Mouse (Mus musculus) left cerebral cortex, postnatal 14 days (tissue): Measurements from ENCODE around the gene Elmo1. TPM values are rescaled to one million over a fixed set of nuclear protein-coding genes. Genes with fewer than 3 reads are reported as not detected.

Experiments
- DNase-seq, 2 experiments: peaks; one replicate each; pipeline ENCODE4 v3.0.0; 2021 to 2022; ENCODE audit warnings: low spot score in 2 of 2, mixed read lengths in 1 of 2
- intact Hi-C: fragments of 180-260 bp; cut with DNase I; formaldehyde crosslinking; loops from one replicate; pipeline ENCODE4 v1.15.1; 2025
- total RNA-seq, 2 experiments: library from RNA; stranded (reverse); gene quantifications; 2 replicates each; pipeline ENCODE4 v1.2.3; 2021

Elmo1 gene
- total RNA-seq, 2 experiments from 2014 or later, result 48.1 to 52.2 TPM

DNA sequence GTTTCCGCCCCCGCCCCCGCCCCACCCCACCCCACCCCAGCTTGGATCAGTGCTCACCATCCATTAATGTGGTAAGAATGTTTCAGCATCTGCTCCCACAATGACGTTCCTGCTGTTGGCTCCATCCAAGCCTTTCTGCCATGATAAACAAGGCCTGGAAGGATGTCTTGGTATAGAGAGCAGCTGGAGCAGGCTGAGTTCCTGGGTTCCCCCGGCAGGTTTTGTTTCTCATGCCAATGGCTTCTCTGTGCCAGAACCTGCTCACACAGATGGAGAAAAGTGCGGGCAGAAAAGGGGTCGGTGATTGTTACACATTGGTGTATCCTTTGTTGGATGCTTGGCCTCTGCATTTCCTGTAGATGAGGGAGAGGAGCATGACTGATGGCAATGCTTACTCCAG is 240.6 kb downstream of the Elmo1 start:
- intact Hi-C loops, result no loop called here
- DNase-seq, result no peak

DNA sequence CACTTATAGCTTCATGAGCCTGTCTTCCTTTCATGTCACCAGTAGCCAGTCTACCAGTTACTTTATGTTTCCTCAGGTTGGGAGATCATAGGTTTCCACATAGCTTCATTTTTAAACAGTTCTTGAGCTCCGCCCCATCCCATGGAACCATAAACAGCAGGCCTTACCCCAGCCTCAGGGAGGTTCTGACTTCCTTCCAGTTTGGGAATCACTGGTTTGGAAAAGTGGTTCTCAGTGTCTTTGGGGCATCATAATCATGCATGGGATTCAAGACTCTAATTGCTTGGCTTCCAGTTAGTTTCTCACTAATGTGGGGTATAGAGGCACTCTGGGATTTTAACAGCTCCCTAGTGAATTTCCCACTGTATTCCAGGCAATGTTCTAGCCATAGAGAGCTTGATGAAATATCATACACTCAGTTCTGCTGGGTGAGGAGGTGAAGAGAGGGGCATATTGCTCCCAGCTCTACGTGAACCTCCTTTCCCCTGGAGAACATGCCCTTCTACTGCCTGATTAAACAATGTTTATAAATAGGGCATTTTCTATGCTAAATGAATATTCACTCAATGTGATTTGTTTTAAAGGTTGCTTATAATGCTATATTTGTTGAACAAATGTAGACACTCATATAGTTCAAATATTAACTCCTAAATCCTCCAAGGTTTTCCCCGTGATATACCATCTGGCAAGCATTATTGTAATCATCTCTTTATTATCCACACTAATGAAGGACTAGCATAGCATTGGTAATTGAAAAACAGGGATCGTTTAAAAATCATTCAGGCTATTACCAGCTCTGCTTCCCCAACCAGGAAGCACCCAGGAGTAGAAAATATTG is 244.9 kb downstream of the Elmo1 start:
- intact Hi-C loops, result no loop called here
- DNase-seq, result no peak

DNA sequence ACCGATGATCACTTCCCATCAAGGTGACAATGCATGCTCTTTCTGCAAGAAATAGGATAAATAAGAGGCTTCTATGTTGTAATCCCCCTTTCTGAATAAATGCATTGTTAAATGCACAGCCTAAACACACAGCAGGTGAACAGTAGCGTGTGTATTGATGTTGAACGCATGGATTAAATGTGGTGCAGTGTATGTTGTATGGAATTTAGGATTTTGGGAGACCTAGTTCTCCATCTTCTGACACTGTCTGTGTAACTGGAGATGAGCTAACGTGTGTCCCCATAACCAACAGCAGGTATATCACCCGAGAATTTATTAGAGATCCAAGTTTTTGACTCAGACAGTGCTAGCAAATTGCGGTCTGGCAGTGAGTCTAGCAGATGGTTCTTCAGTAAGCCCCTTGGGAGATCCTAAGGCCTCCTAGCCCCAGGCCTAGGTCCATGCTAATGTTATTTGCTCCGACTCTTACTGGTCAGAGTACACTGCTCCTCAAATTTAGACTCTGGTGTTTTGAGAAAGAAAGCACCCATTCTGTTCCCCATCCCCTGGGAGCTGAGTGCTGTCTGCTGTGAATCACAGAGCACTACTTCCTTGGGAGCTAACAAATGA is 245.6 kb downstream of the Elmo1 start:
- intact Hi-C loops, result no loop called here
- no peak for DNase-seq

DNA sequence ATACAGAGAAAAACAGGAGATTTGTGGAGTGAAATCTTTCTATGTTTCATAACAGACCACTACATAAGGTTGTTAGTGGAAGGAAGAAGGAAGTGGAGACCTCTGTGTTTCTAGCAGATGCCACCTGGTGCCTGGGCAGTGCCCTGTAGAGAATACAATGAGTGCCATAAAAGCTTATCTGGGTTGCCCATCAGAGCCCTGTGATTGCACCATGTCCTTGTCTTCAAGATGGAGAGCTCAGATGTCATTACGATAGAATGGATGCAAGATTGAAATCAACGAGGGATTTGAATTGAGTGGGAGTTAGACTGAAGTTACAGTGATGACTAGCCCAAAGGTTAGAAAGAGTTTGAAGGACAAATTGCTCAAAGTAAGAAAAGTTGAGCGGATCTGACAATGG is 252.5 kb downstream of the Elmo1 start:
- intact Hi-C loops, result no loop called here
- DNase-seq, result no peak

DNA sequence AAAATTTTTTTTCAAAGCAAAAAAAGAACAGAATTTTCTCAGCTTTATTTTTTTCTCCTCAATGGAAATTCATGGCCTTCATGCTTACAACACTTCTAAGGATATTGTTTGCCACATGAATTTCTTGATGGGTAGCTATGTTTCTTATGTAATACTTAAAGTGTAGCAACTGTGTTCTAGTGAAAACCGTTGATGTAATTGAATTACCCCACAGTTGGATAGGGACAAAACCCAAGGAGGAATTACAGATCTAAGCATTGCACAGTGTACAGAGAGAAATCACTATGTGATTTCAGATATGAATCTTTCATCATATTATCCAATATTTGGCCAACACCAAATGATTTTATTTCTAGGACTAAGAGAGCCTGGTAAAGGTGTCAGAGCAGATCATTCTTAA is 259.4 kb downstream of the Elmo1 start:
- DNase-seq, result no peak
- intact Hi-C loops, result no loop called here

DNA sequence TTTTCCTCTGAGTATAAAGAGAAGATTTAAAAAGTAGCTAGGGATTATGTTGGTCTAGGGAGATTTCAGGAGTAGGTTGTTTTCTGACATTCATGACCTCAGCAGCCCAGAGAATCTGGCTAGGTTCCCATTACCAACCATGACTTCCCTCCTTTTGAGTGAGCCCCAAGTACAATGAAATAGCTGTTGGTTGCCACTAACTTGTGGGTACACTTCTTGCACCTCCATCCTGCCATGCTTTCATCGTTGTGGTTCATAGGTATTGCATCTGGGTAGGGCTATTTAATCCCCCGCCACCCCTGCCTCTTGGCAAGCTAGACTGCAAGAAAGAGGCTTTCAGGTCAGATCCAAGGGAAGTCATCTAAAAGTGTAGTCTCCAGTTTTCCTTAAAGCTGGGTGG is 262.2 kb downstream of the Elmo1 start:
- no peak for DNase-seq
- intact Hi-C loops, result no loop called here

DNA sequence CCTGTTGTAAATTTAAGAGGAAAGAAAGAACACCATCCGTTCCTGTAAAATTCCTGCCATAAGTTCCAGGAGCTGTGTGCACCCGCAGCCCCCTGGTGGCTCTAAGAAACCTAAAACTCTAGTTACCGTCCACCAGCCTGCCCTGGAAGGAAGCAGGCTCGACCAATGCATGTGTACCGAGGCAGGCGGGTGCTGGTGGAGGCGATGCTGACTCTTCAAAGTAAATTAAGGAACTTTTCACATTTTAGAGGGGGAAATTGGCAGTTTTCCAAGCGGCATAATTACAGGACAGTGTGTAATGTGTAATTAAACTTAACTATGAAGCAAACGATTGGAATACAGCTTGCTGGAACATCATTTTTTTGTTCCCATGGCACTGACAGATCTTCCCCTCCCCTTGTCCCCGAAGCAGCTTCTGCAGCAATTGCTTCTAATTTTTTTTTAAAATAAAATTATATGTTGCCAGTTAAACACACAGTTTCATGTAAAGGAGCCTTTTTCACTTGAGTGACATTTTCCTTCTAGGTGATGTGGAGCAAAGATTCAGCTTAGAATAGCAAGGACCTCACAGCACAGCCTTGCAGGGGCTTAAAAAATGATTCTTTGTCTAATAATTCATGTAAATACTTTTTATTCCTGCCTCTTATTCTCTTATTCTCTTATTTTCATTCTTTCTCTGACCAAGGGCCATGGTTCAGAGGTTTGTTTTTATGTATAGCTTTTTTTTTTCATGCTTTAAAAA is 263.6 kb downstream of the Elmo1 start:
- intact Hi-C loops, result no loop called here
- peak; percentile 69 to 72 for DNase-seq

DNA sequence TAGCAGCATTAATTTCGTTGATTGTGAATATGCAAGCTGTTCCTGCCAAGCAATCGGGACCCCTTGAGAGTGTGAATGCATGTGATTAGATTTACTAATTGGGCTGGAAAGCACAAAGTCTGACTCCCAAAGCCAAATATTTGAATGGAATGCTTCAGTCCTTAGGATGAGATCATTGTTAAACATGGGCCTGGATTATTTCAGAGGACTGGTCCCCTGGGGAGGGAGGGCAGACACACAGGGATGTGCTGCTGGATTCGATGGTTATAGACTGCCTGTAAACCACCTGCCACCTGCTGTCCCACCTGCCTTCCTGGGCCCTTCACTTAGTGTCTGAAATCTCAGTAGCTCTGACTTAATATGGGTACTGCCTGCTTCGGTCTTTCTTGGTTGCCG is 264.2 kb downstream of the Elmo1 start:
- intact Hi-C loops, result no loop called here
- peak in 1 of 2 experiments; percentile 18 for DNase-seq

DNA sequence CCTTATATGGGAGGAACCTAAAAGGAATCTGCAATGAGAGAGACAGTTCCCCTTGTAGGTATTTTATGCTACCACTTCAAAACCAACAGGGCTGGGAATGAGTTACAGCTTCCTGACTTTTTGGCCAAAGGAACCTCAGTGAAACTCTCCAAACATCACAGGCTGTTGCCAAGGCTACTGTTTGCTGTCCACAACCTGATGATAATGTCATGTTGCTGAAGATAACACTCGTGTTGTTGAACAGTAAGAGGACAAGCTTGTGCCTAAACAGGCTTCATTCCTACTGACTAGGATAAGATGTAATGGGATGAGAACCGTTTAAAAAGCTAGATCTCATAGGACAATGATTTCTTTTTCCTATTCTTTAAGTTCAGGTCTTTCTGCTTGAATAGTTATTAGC is 272.1 kb downstream of the Elmo1 start:
- intact Hi-C loops, result no loop called here

DNA sequence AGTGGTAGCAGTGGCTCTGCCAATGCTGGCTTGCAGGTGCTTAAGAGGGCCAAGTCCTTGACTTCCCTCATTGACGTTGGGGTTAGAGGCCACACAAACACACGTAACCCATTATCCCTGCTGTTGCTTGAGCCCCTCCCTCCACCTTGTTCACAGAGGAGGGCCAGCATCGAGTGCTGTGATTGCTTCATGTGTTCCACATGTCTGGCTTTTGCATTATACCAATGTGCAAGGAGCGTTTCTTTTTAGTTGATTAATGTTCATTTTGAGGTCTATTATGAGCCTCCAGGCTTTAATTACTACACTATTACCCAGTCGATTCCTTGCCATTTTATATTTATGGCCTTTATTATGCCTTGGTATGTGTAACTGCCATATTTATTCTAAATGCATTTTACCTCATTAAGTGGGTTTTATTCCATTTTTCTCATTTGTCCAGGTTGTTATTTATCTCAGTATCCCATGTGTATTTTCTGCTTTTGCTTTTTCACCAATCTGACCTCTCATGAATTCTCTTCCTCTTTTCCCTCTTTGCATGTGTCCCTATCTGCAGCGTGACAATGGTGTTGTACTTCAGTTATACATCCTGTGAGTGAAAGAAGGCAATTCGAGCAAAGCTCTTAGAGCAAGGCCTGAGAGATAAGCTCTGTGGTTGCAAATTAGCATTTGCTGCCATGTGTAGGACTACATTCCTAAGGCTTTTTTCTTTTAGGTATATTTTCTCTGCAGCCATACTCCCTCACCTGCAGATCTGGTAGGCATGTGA is 275.6 kb downstream of the Elmo1 start:
- DNase-seq, result no peak

More for the DNA sequence above, 272.1 kb downstream of the Elmo1 start:
- DNase-seq, result no peak

DNA sequence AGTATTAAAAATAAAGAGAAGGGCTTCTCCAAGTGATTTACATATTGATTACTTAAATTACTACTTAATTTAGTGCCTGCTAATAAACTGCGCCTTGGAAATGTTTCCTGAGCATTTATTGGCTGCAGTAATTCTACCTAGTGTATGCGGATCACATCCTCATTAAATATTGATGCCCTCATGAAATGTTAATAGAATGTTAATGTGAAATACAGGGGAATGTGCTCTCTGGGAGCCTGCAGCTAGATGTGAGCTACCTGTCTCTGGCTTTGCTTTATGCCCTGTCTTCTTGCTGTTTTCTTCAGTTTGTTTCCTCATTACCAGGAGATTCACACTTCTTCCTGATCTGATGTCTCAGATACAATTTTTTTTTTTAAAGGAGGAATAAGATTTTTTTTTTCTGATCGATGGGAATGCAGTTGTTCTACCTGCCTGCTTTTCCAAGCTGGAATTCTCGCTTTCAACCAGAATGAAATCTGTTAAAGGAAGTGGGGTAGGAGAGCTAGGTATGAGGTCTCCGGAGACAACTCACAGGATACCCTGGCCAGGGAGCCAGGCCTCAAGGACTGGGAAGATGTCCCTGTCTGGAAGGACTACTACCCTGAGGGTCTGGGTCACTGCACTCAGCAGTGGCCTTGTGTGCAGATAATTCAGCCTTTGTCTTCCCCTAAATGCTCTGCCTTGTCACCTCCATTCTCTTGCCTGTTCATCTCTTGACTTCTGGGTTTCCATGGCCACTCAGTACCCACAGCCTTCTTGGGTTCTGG is 279.8 kb downstream of the Elmo1 start:
- intact Hi-C loops, result no loop called here
- no peak for DNase-seq

More for the DNA sequence above, 275.6 kb downstream of the Elmo1 start:
- intact Hi-C loops, result no loop called here

DNA sequence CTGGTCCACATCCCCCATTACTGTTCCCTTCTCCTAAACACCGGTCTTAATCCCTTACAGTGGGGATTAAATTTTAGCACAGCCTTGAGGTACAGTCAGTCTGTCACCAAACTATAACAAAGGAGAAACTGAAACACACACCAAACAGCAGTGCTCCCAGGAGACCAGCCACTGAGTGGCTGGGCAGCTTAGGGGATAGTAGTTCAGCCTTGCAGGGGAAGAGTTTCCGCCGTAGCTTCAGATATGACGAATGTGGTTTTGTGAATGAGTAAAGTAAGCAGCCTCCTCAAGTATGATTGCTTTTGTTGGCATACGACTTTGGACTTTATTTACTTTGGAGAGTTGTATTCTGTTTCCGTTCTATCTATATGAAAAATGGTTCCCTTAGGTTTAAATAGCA is 281.1 kb downstream of the Elmo1 start:
- no peak for DNase-seq
- intact Hi-C loops, result no loop called here

DNA sequence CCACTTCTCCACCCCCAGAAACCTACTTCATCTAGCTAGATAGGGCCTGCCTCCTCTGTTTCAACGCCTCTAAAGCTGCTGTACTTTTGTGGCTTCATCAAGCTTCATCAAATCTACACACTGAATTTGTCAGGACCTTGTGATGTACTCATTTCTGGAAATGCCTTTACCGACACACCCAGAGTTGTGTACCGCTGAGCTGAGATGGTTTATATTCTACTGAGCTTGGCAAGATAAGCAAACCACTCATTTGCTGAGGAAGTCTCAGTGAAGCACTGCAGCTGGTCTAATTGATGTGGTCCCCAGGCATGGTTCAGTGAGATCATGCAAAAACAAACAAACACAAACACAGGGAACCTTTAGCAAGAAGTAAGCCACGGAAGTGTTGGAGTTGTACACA is 281.9 kb downstream of the Elmo1 start:
- intact Hi-C loops, result no loop called here
- DNase-seq, result no peak

DNA sequence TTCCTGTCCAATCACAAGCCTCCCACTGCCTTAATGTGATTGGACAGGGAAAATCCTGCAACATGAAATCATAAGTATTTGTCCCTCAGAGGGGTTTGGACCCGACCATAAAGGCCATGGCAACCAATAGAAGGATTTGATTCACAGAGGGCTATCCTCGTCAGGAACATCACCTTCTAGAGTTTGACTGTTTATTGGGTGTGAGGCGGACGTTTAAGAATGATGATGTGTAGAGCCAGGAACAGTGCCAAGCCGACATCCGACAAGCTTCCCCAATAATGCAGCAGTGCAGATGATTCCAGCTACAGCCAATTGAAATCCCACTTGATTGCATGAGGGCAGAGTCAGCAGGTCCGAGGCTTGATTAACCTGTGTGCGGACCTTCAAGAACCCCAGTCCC is 288.5 kb downstream of the Elmo1 start:
- intact Hi-C loops, result no loop called here
- DNase-seq, result no peak

DNA sequence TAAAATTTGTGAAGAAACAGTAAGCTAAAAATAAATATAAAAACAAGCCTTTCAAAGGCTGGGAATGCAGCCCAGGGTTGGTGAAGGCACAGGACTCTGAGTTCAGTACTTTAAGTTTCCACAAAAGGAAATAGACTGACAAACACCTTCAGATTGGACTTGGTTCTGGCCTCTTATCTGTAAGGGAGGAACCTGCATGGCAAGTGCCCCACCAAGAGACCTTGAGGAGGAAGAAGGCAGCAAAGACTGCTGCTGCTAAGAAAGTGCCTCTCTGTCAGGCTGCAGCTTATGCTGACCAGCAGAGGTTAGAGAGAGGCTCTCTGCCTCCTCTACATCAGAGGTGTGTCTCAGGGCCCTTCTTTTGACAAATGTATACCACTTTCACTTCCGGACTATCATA is 293.5 kb downstream of the Elmo1 start:
- DNase-seq, result no peak
- intact Hi-C loops, result no loop called here

DNA sequence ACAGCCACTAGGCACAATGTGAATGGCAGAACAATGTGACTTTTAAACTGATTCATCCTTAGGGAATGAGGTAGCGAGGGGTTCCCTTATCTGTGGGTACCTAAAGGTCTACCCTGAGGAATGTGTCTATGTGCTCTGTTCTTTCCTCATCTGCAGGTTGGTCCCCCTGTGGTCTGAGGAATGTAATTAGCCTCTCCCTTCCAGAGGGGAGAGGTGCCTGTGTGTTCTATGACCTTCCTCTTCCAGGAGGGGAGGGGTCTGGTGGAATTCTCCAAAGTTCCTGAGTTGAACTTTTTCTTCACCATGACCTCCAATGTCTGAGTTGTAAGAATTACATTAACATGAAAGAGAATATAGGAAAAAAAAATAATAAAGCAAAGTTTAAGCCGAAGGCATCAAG is 294.4 kb downstream of the Elmo1 start:
- intact Hi-C loops, result no loop called here
- no peak for DNase-seq

DNA sequence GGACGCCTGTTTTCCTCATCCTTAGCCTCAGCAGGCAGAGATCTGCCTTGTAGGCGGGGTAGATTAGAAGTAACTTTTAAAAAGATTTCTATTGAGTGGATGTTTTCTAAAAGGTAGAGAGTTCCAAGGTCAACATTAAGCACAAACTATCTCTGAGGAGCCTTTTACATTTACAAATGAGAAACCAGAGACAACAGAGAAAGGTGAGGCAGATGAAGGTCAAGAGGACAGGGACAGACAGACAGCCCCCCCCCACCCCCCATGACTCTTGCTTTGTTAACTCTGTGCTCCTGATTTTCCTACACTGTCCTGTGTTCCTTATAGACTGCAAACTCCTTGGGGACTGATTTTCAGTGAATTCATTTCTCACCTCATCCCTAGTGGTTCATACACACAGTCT is 295.0 kb downstream of the Elmo1 start:
- intact Hi-C loops, result no loop called here
- no peak for DNase-seq

DNA sequence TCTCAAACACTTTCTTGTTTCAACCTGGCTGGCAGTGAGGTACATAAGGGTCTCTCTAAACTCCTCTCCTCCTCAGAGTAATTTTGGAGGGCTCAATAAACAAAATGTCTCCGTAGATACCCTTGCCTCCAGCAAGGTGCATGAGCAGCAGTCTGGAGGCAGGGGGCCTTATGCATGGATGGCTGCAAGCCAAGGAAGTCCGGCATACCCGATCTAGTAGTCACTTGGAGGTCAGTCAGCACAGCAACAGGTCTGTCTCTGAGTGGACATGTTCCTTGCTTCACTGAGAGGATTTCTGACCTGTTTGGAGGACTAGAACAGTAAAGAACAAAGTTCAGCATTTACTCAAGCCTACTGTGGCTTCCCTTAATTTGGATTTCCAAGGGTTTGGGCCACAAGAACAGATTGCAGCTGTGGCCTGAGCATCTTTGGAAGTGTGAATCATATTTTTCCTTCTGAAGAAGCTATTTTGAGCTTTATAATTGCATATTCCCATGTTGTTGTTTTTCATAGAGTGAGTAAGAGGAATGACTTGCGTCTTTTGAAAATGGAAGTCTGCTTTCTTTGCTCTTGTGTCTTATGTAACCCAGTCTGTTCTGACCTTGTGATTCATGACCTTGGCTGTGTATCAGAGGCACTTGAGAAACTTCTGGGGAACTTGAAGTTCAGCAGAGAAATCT is 296.2 kb downstream of the Elmo1 start:
- intact Hi-C loops, result no loop called here

More for the DNA sequence above, 296.2 kb downstream of the Elmo1 start:
- DNase-seq, result no peak
